Mouse (Mus musculus): ENCODE data around the gene B3galnt2. TPM values are rescaled to one million over a fixed set of nuclear protein-coding genes. Genes with fewer than 3 reads are reported as not detected.

B3galnt2 gene
- total RNA-seq, 2 experiments from 2014 or later, result 20.2 to 23.1 TPM

- DNase-seq, result no peak
- intact Hi-C loops (cut with DNase I), result no loop called here
Measured at GRCm38 (mm10) chr13:14044521-14044920, 90.3 kb downstream of the B3galnt2 start.

Other genes starting within 250 kb of the B3galnt2 start
- gene Gng4, start 170.4 kb upstream of the B3galnt2 start, total RNA-seq (2021), result 1 to 10 TPM; 1.1 TPM
- gene Tbce, start 85.2 kb downstream of the B3galnt2 start, total RNA-seq (2021), result 10 to 100 TPM; 19.1 to 23.5 TPM
- gene Arid4b, start 108.8 kb downstream of the B3galnt2 start, total RNA-seq (2021), result 10 to 100 TPM; 22.0 to 23.5 TPM
- 10 to 100 TPM; 20.4 to 26.1 TPM for gene Ggps1, start 109.0 kb downstream of the B3galnt2 start, total RNA-seq (2021)